Mouse (Mus musculus): ENCODE data around the gene Sfi1.
"Not testable (repeated sequence)": the region's sequence is repeated elsewhere in the genome, so short reads cannot be mapped to it uniquely, and the experiment has no call there.

DNA sequence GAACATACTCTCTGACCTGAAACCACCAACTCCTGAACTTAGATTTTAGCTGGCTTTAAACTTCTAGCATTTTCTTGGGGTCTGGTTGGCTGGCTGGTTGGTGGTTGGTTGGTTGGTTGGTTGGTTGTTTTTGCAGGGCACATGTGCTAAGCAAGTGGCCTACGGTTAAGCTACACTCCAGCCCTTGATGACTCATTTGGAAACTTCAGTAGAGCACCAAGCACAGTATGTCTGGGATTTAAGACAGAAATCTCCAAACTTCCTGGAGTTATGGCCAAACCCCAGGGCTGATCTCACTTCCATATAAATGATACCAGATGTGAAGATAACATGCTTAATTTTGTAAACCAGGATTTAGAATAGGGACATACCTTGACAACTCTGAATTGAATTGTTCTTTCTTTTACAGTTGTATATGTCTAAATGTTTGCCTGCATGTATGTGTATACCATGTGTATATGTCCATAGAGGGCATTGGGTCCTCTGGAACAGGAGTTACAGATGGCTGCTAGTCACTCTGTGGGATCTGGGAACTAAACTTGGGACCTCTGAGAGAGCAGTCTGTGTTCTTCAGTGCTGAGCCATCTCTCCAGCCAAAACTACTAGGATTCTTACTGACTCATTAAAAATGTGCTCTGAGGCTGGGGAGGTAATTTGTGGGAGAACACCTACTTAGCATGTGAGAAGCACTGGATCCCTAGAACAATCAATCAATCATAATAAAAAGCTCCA, 39.4 kb downstream of the Sfi1 start:
- not testable (repeated sequence) for TF ChIP-seq CTCF (IDR thresholded peaks at IDR 0.05; ENCODE audit: borderline replicate concordance, extremely low read depth, insufficient read depth, insufficient read length); POLR2A (IDR thresholded peaks at IDR 0.05; ENCODE audit: borderline replicate concordance, extremely low read depth, insufficient read depth, insufficient read length, poor library complexity, severe bottlenecking)

Measured in brain, embryonic 14.5 days (tissue).